8 mouse cellular contexts compared by ENCODE assay signal in the genomic region with DNA sequence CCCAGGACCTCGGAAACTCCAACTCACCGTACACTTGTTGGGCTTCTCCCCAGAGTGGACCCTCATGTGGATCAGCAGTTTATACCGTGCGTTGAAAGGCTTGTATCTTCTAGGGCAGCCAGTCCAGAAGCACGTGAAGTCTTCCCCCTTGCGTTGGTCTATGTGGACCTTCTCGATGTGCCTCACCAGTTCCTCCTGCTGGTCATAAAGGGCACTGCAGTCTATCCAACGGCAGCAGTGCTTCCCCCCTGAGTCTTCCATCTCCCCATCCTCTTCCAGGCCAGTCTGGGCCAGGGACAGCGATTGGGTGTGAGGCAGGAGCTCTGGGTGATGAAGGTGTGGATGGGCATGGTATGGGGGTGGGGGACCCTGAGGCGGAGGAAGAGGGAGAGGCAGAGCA.
DNase-seq lines count a peak whose midpoint lies in the region; ATAC-seq lines count a peak whose summit lies in the region.

No protein-coding gene starts in this region.

- ATAC-seq in CD4-positive, CD25-positive, alpha-beta regulatory T cell, adult 4 months, result no peak
- peak; percentile 65 to 80 for ATAC-seq in hematopoietic stem cell, adult 5-6 weeks (replicated peaks in 1 of 2; ENCODE audit: insufficient read depth in 1 of 2, low FRiP score in 2 of 2, low TSS enrichment in 1 of 2, low read depth in 1 of 2, poor library complexity in 2 of 2, severe bottlenecking in 2 of 2)
- ATAC-seq in neutrophil, adult 5-6 weeks (ENCODE audit: extremely low read depth, insufficient number of reproducible peaks, low FRiP score, poor library complexity, severe bottlenecking), result 0 out of 2 replicates have a peak, but pooled peaks have one; percentile 23

- peak; percentile 59 for DNase-seq in CD4-positive, CD25-positive, alpha-beta regulatory T cell, adult 2 months (ENCODE audit: low read depth, low spot score)
- DNase-seq in left cerebral cortex, adult 18-20 months (ENCODE audit: low spot score in 2 of 2), result peak; percentile 10 to 12
- DNase-seq in left cerebral cortex, adult 8-10 months (ENCODE audit: low spot score in 2 of 2), result no peak
- DNase-seq in adrenal gland, postnatal 25 days, result peak; percentile 41
- no peak for DNase-seq in right cerebral cortex, adult 2 months (ENCODE audit: low spot score in 2 of 2)

Comparison
In these comparisons a context has a peak if more than half of its experiments do, and no peak if none do; other contexts are left out.
1. DNase-seq: peak in CD4-positive, CD25-positive, alpha-beta regulatory T cell, adult 2 months (single experiment), left cerebral cortex, adult 18-20 months (2 of 2) and adrenal gland, postnatal 25 days (single experiment); none in left cerebral cortex, adult 8-10 months (0 of 2) and right cerebral cortex, adult 2 months (0 of 2).